Mouse (Mus musculus) ovary, adult 18-20 months (tissue): Measurements from ENCODE around the gene Hsh2d.

Experiments
- DNase-seq: peaks from one replicate; pipeline ENCODE4 v3.0.0; 2022; ENCODE audit warnings: low spot score, mixed read lengths

Hsh2d gene

DNA sequence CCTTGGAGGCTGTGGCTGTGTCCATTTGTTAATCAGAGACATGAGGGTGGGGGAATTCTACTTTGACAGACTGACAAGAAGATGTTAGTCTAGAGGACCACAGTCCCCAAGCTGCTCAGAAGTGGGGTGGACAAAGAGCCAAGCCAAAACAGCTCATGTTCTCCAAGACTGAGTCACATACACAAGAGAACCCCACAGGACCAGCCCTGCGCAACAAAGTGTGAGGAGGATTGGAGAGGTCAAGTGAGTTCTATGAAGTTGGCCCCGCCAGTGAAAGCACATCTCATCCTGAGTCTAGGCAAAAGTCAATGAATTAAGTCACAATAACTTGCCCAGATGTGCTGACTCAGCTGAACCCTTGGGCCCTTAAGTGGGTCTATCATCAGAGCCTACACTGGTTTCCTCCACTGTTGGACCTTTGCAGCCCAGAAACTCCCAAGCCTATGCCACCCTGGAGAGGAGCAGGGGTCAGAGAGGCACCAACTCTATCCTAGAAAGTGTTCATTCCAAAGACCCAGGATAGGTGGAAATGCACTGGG is 1.6 kb upstream of the Hsh2d start:
- DNase-seq = no peak

DNA sequence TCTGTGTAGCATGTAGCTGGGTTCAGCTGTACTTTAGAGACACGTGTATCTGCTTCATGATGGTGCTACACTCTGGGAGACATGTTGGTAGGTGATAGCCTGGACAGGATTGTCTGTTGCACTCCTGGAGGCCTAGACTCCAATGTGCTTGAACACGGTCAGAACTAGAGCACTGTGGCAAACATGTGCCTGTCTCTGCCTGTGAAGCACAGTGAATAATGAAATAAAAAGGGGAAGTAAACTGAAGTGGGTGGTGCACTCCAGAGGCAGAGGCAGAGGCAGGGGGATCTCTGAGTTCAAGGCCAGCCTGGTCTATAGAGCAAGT is 739 bp downstream of the Hsh2d start:
- no peak for DNase-seq

- DNase-seq = no peak
These were observed 2.6 kb downstream of the Hsh2d start for GRCm38 (mm10) chr8:72192065-72192464.

DNA sequence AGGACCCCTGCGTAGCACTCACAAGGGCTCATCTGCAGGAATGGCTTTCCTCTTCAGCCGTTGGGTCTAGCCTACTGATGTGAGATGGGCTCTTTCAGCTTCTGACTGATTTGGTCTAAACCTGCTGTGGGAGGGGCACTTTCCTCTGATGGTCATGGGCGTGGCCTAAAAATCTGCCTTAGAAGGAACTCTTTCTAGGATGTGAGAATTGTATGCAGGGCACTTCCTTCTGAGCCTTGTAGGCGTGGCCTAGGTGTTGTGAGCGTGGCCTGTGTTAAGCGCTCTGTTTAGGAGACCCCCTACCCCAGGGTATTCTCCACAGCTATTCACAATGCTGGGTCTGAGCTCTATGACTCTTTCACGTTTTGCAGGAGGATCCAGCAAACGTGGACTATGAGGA is 8.6 kb downstream of the Hsh2d start:
- DNase-seq = no peak

- DNase-seq = no peak
These were observed 19.1 kb downstream of the Hsh2d start for GRCm38 (mm10) chr8:72208582-72208981.

GRCm38 (mm10) chr8:72210222-72210621 is 20.8 kb downstream of the Hsh2d start:
- no peak for DNase-seq

DNA sequence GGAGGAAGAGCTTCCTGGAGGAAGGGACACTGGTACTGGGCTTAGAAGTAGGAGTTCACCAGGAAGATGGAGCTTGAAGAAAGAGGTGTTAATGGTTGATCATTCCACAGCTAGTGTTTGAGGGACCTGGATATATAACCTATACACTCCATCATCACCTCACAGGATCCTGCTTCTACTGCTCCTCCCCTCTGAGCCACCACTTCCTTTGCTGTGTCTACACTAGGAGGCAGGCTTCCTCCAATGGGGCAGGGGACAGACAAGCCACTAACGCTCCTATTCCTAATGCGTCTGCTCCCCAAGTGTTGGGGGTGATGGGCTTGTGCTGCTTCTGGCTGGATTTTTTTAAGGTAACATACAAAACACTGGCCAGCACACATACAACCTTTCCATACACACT is 21.3 kb downstream of the Hsh2d start:
- DNase-seq = no peak

GRCm38 (mm10) chr8:72211846-72212245 is 22.4 kb downstream of the Hsh2d start:
- no peak for DNase-seq

DNA sequence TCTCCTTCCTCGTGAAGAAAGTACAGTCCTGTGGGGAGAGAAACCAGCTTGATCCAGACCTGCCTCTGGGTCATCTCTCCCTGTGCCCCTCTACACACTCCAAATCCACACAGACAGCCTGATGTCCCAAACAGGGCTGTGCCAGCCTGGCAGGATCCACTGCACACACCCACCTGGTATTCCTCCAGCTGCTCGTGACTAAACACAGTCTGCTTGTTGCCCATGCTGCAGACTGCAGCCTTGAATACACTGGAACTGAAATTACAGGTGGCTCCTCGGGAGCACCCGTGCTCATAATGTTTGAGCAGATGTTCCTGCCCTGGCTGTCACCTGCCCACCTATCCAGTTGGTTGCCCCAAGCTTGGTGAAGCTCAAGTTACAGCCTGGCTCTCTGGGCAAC is 23.3 kb downstream of the Hsh2d start, which contains the start of gene Cib3:
TSS of gene Cib3 (minus strand) at position 87 of the 400 bp plus-strand sequence.
- DNase-seq = no peak

DNA sequence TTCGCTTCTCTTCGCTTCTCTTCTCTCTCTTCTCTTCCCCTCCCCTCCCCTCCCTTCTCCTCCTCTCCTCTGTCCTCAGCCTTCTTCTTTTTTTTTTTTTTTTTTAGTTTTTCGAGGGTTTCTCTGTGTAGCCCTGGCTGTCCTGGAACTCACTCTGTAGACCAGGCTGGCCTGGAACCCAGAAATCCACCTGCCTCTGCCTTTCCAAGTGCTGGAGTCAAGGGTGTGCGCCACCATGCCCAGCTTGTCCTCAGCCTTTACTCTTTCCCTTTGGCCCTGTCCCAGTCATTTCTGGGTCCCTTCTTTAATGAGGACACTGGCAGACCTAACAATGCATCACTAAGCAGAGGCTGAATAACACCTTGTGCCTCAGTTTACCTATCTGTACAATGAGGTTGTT is 24.1 kb downstream of the Hsh2d start, which contains the start of gene Gm11034:
TSS of gene Gm11034 (minus strand) at position 101 of the 400 bp plus-strand sequence.
- DNase-seq = no peak

GRCm38 (mm10) chr8:72215060-72215459 is 25.6 kb downstream of the Hsh2d start:
- no peak for DNase-seq

DNA sequence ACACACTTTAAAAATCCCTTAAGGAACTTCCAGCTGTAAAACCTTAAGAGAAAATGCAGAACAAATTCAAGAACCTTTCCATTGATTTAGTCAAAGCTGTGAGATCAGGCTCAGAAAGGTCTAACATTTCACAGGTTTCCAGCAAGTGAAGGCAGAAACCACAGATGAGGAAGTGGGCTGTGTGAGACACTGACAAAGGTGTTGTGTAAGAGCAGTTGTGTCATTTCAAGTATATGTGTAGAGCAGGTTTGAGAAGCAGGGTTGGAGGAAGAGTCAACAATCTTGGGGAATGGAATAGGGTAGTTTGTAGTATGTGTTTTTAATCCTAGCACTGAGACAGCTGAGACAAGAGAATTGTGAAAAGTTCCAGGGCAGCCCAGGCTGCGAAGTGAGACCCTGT is 26.4 kb downstream of the Hsh2d start:
- DNase-seq = no peak

GRCm38 (mm10) chr8:72218781-72219540 is 29.5 kb downstream of the Hsh2d start:
- DNase-seq = no peak

GRCm38 (mm10) chr8:72219541-72220363 is 30.3 kb downstream of the Hsh2d start, which contains the start of gene Fam32a:
Gene Fam32a, plus strand, starts transcription at chr8:72219730.
- DNase-seq = peak; percentile 88

- no peak for DNase-seq
These were observed 31.3 kb downstream of the Hsh2d start for GRCm38 (mm10) chr8:72220758-72221157.

- DNase-seq = no peak
These were observed 33.2 kb downstream of the Hsh2d start for GRCm38 (mm10) chr8:72222656-72223055.

- peak; percentile 98 for DNase-seq
These were observed 50.3 kb downstream of the Hsh2d start, which contains the start of gene Ap1m1 for GRCm38 (mm10) chr8:72239499-72240402. Gene Ap1m1, plus strand, starts transcription at chr8:72240018.

- no peak for DNase-seq
These were observed 50.9 kb downstream of the Hsh2d start for GRCm38 (mm10) chr8:72240403-72240763.

DNA sequence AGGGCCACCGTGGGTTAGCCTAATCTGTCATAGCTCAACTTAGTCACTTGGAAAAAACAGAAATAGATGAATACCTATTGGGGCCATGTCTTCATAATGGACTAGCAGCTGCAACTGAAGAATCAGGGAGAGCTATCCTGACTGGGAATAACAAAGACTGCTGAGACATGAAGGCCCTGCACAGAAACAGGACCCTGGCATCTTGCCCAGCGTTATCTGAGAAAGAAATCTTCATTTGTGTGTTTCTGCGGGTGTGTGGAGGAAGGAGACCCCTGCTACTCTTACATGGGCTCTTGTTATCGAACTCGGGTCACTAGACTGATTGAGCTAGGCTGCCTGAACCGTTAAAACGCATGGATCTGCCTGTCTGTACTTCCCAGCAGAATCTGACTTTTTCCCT is 51.5 kb downstream of the Hsh2d start:
- DNase-seq = no peak

- DNase-seq = no peak
These were observed 52.8 kb downstream of the Hsh2d start for GRCm38 (mm10) chr8:72242226-72242625.

GRCm38 (mm10) chr8:72244610-72245009 is 55.2 kb downstream of the Hsh2d start:
- DNase-seq = no peak
